8 mouse cellular contexts compared by ENCODE assay signal in genomic region chr19:21778147-21778917, GRCm38 (mm10). TPM values are rescaled to one million over a fixed set of nuclear protein-coding genes. Genes with fewer than 3 reads are reported as not detected.
DNase-seq lines count a peak whose midpoint lies in the region; ATAC-seq lines count a peak whose summit lies in the region.

Gene Cemip2 (plus strand): TSS chr19:21778342.

- WGBS in intestine, embryonic 15.5 days = under 1% methylated on average over 75 of the region's 75 CpGs

- peak; percentile 93 for DNase-seq in adrenal gland, adult 8-10 months
- DNase-seq in embryo, embryonic 11.5 days (ENCODE audit: low read depth, low spot score) = peak; percentile 92
- peak; percentile 95 for DNase-seq in gastrocnemius, postnatal 36 days
- DNase-seq in left cerebral cortex, postnatal 25 days (ENCODE audit: low spot score in 2 of 2) = peak; percentile 95 to 97
- DNase-seq in mesoderm, embryonic 11.5 days (ENCODE audit: low read depth, low spot score) = peak; percentile 95
- peak; percentile 93 for DNase-seq in right cerebral cortex, postnatal 25 days
- peak; percentile 93 to 96 for DNase-seq in urinary bladder, postnatal 36 days (ENCODE audit: low spot score in 2 of 2)

- no peaks in the 10 kb centered on the region for H3K27me3 ChIP-seq in intestine, embryonic 15.5 days (replicated peaks)

- H3K4me3 ChIP-seq in intestine, embryonic 15.5 days (replicated peaks) = peak within 1 kb of the TSS; percentile 80

- peak; percentile 98 for ATAC-seq in intestine, embryonic 15.5 days

- no peaks in the 10 kb centered on the region for H3K36me3 ChIP-seq in intestine, embryonic 15.5 days

- intact Hi-C loops in gastrocnemius, postnatal 36 days (cut with DNase I) = loop anchor here (10.0 kb wide), 1 partner anchor 526 kb away; no protein-coding TSS in a partner anchor
- intact Hi-C loops in left cerebral cortex, postnatal 25 days (cut with DNase I) = loop anchor here (1.0 kb wide), 1 partner anchor 526 kb away; no protein-coding TSS in a partner anchor

- peak within 1 kb of the TSS; percentile 94 for H3K27ac ChIP-seq in intestine, embryonic 15.5 days

- peaks cover 11% of the 10 kb centered on the region for H3K4me1 ChIP-seq in intestine, embryonic 15.5 days (replicated peaks)

- peak within 1 kb of the TSS; percentile 75 for H3K9ac ChIP-seq in intestine, embryonic 15.5 days

- no peaks in the 10 kb centered on the region for H3K9me3 ChIP-seq in intestine, embryonic 15.5 days

- peak within 1 kb of the TSS; percentile 75 for H3K4me2 ChIP-seq in intestine, embryonic 15.5 days (replicated peaks)

RNA-seq across cellular contexts. Expression of gene Cemip2, which starts in this region (rescaled TPM):
- 10 to 100 TPM; 22.6 to 27.4 (median 23.2) TPM for total RNA-seq in adrenal gland, adult 8-10 months (2022)
- total RNA-seq in gastrocnemius, postnatal 36 days (2021) = 1 to 10 TPM; 6.5 to 8.9 TPM
- 11.1 and 12.0 TPM in 2 replicates for polyA plus RNA-seq in intestine, embryonic 15.5 days (2015; fragmentation: Nextera tagmentation; extraction: Ambion mirVana)
- total RNA-seq in left cerebral cortex, postnatal 25 days (2021) = 10 to 100 TPM; 12.9 to 13.8 TPM

Comparison
In these comparisons a context has a peak if more than half of its experiments do, and no peak if none do; other contexts are left out.
1. Peak in every context shown above with its lines: DNase-seq, ATAC-seq, H3K4me3 ChIP-seq and H3K27ac ChIP-seq.